Mouse (Mus musculus): ENCODE results near the gene Arsj.

Arsj gene

GRCm38 (mm10) chr3:126402836-126403235 lies 39.4 kb downstream of the Arsj start:
- DNase-seq (ENCODE audit: low spot score), result peak; percentile 7

GRCm38 (mm10) chr3:126404199-126404598 lies 40.7 kb downstream of the Arsj start:
- no peak for DNase-seq (ENCODE audit: low spot score)

- no peak for DNase-seq (ENCODE audit: low spot score)
These were observed 67.1 kb downstream of the Arsj start for GRCm38 (mm10) chr3:126430524-126431064.

GRCm38 (mm10) chr3:126439331-126439730 lies 75.8 kb downstream of the Arsj start:
- DNase-seq (ENCODE audit: low spot score), result no peak

- no peak for DNase-seq (ENCODE audit: low spot score)
These were observed 85.6 kb downstream of the Arsj start for GRCm38 (mm10) chr3:126449058-126449457.

- DNase-seq (ENCODE audit: low spot score), result no peak
These were observed 86.0 kb downstream of the Arsj start for GRCm38 (mm10) chr3:126449515-126449914.

GRCm38 (mm10) chr3:126455787-126456482 lies 92.5 kb downstream of the Arsj start:
- DNase-seq (ENCODE audit: low spot score), result no peak

- no peak for DNase-seq (ENCODE audit: low spot score)
These were observed 99.8 kb downstream of the Arsj start for GRCm38 (mm10) chr3:126463119-126463815.

- DNase-seq (ENCODE audit: low spot score), result no peak
These were observed 100.8 kb downstream of the Arsj start for GRCm38 (mm10) chr3:126464262-126464661.
